Mouse (Mus musculus) adrenal gland, postnatal 0 days (tissue): ENCODE results near the gene Smurf1. TPM values are rescaled to one million over a fixed set of nuclear protein-coding genes. Genes with fewer than 3 reads are reported as not detected.

ENCODE experiments used
- microRNA-seq: library from miRNA; unstranded; fragments of <30 nt; microRNA quantifications from one replicate; pipeline ENCODE4, GENCODE M21; 2016; ENCODE audit warnings: borderline replicate concordance; ENCODE audit not compliant: insufficient number of aligned reads
- polyA plus RNA-seq: library from polyadenylated mRNA; unstranded; fragments of >200 nt; fragmentation: Nextera tagmentation; extraction: Ambion mirVana; gene quantifications from 2 replicates; pipeline ENCODE4 v1.2.1, GENCODE M21; 2015

Gene Smurf1
- polyA plus RNA-seq, result 9.3 and 9.7 TPM in 2 replicates

GRCm38 (mm10) chr5:144965639-144966351, at the start of gene Smurf1:
Gene Smurf1 (minus strand): TSS chr5:144965847.

Small RNAs within 50 kb of the gene (microRNA-seq; reads per million reads assigned to microRNA genes)
- not detected for gene Mir7039

Other genes with a start within 250 kb of the Smurf1 start
- 21.3 and 25.7 TPM in 2 replicates for gene Tmem130, start 204.0 kb downstream of the Smurf1 start, polyA plus RNA-seq
- 31.4 and 52.7 TPM in 2 replicates for gene Trrap, start 198.1 kb downstream of the Smurf1 start, polyA plus RNA-seq
- gene Gm4871, start 66.9 kb upstream of the Smurf1 start, polyA plus RNA-seq, result not detected in 2 replicates
- not detected in 2 replicates for gene 1700018F24Rik, start 77.1 kb upstream of the Smurf1 start, polyA plus RNA-seq
- gene Arpc1a, start 118.0 kb upstream of the Smurf1 start, polyA plus RNA-seq, result 103 and 127 TPM in 2 replicates
- gene Kpna7, start 118.2 kb upstream of the Smurf1 start, polyA plus RNA-seq, result 0.06 TPM in 1 of 2 replicates, not detected in the other
- gene Arpc1b, start 148.4 kb upstream of the Smurf1 start, polyA plus RNA-seq, result 311 and 374 TPM in 2 replicates
- gene Pdap1, start 174.4 kb upstream of the Smurf1 start, polyA plus RNA-seq, result 58.7 and 70.8 TPM in 2 replicates
- 227 and 301 TPM in 2 replicates for gene Bud31, start 174.5 kb upstream of the Smurf1 start, polyA plus RNA-seq
- gene Ptcd1, start 201.3 kb upstream of the Smurf1 start, polyA plus RNA-seq, result 14.4 and 25.9 TPM in 2 replicates
- 19.0 and 22.3 TPM in 2 replicates for gene Cpsf4, start 201.4 kb upstream of the Smurf1 start, polyA plus RNA-seq
- gene Atp5j2, start 226.2 kb upstream of the Smurf1 start, polyA plus RNA-seq, result 935 and 1,769 TPM in 2 replicates
- 12.5 and 13.6 TPM in 2 replicates for gene Zkscan14, start 236.0 kb upstream of the Smurf1 start, polyA plus RNA-seq
- gene Zkscan5, start 238.7 kb upstream of the Smurf1 start, polyA plus RNA-seq, result 7.9 and 8.7 TPM in 2 replicates